Mouse (Mus musculus) forebrain, embryonic 14.5 days (tissue): Measurements from ENCODE around the gene Cit. TPM values are rescaled to one million over a fixed set of nuclear protein-coding genes. Genes with fewer than 3 reads are reported as not detected.

Experiments
- ATAC-seq: fragments of 200-750 bp; cut with Nextera tagmentation; 2 replicates; pipeline ENCODE4 v1.8.0; 2017; ENCODE audit warnings: mild to moderate bottlenecking, moderate library complexity
- DNase-seq: peaks from one replicate; pipeline ENCODE4 v3.0.0-alpha.2; 2015; ENCODE audit warnings: low spot score
- H3K27ac ChIP-seq: fragments of 300-500 bp; sonication (generic); 2 replicates; pipeline ENCODE4 v1.5.1; 2014; ENCODE audit warnings: low read depth, mild to moderate bottlenecking, control low read depth, low read length, moderate library complexity
- H3K27me3 ChIP-seq: fragments of 300-500 bp; sonication (generic); replicated peaks from 2 replicates; pipeline ENCODE4 v1.6.1; 2014; ENCODE audit warnings: low read length, control low read depth, mixed read lengths; ENCODE audit not compliant: control insufficient read depth, insufficient read depth
- H3K36me3 ChIP-seq: fragments of 300-500 bp; sonication (generic); 2 replicates; pipeline ENCODE4 v1.6.1; 2014; ENCODE audit warnings: low read length, control low read depth; ENCODE audit not compliant: control insufficient read depth, insufficient read depth
- H3K4me1 ChIP-seq: fragments of 300-500 bp; sonication (generic); 2 replicates; pipeline ENCODE4 v1.6.1; 2014; ENCODE audit warnings: antibody characterized with exemption, low read length, control low read depth; ENCODE audit not compliant: control insufficient read depth, insufficient read depth
- H3K4me2 ChIP-seq: fragments of 300-500 bp; sonication (generic); 2 replicates; pipeline ENCODE4 v1.6.1; 2014; ENCODE audit warnings: mild to moderate bottlenecking, control low read depth, low read length
- H3K4me3 ChIP-seq: fragments of 300-500 bp; sonication (generic); 2 replicates; pipeline ENCODE4 v1.5.1; 2014; ENCODE audit warnings: low read depth, low read length, control low read depth
- H3K9ac ChIP-seq: fragments of 300-500 bp; sonication (generic); 2 replicates; pipeline ENCODE4 v1.6.1; 2014; ENCODE audit warnings: mild to moderate bottlenecking, low read length, control low read depth, moderate library complexity
- H3K9me3 ChIP-seq: fragments of 300-500 bp; sonication (generic); replicated peaks from 2 replicates; pipeline ENCODE4 v1.6.1; 2016; ENCODE audit warnings: low read length, control low read depth, mixed read lengths; ENCODE audit not compliant: control insufficient read depth
- WGBS: fragments of 180-500 bp; shearing (Covaris S2); extraction: QIAGEN DNeasy Blood & Tissue Kit; methylation state at CpG from one replicate; pipeline ENCODE4 v1.1.7; 2014; 5-methylcytosine and 5-hydroxymethylcytosine counted together
- polyA plus RNA-seq: library from polyadenylated mRNA; unstranded; fragments of >200 nt; fragmentation: Nextera tagmentation; extraction: Ambion mirVana; gene quantifications from 2 replicates; pipeline ENCODE4 v1.2.1, GENCODE M21; 2014

Cit gene
- polyA plus RNA-seq, 1 experiment from 2014 or later = 9.1 TPM

- no peak for DNase-seq
- H3K9me3 ChIP-seq = no peaks in the 10 kb centered on the region
- H3K4me2 ChIP-seq = no peak overlapping the region
- H3K27me3 ChIP-seq = no peaks in the 10 kb centered on the region
- H3K27ac ChIP-seq = no peak overlapping the region
- WGBS = 87% methylated on average over 8 of the region's 8 CpGs
- no peak overlapping the region for H3K4me3 ChIP-seq
- no peak for ATAC-seq
- H3K36me3 ChIP-seq = peaks cover 10% of the 10 kb centered on the region
- H3K4me1 ChIP-seq = peaks cover 9% of the 10 kb centered on the region
- H3K9ac ChIP-seq = no peak overlapping the region
Measured at GRCm38 (mm10) chr5:115847166-115847565, 2.1 kb downstream of the Cit start.

DNA sequence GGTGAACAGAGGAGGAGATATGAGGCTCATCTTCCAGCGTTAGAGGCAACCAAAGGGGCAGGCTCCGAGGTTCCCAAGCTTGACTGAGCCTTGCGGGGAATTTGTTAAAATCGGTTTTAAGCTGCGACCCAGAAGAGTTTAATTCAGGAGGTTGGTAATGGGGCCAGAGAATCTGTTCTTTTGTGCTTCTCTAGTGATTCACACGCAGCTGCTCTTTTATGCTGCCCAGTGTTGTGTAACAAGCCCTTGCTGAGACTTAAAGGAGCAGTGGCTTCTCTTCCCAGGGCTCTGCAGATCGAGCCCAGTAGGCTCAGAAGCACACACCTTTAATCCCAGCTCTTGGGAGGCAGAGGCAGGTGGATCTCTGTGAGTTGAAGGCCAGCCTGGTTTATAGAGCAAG, 3.4 kb downstream of the Cit start:
- peaks cover 9% of the 10 kb centered on the region for H3K4me1 ChIP-seq
- H3K4me3 ChIP-seq = no peak overlapping the region
- H3K4me2 ChIP-seq = peak overlapping the region; percentile 19; the same call in 1 of the 2 replicates
- H3K9me3 ChIP-seq = no peaks in the 10 kb centered on the region
- peak overlapping the region; percentile 52; the same call in 1 of the 2 replicates for H3K27ac ChIP-seq
- ATAC-seq (no peak), DNase-seq (peak; percentile 65)
- WGBS = 27% methylated on average over 7 of the region's 7 CpGs
- no peaks in the 10 kb centered on the region for H3K27me3 ChIP-seq
- no peak overlapping the region for H3K9ac ChIP-seq
- H3K36me3 ChIP-seq = peaks cover 15% of the 10 kb centered on the region

DNA sequence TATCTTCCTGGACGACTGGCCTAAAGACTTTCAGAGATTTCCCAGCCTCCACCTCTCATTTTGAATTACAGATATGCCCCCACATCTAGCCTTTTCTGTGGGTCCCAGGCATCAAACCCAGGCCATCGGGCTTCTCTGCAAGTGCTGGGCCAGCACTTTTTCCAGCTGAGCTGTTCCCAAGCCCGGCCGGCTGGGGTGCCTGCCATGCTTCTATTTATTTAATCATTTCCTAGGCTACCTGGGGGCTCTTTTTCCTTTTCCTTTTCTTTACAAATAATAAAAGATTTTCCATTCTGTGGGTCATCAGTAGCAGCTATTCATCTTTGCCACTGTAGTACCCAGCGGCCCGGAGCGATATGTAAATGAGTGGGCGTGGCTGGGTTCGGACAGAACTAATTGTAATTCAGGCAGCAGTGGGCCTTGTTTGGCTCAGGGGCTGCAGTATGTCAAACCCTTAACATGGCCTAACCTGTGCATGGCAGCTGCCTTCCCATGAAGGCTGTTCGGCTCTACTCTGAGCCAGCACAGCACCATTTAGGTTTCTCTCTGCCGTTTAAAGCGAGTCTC, 4.3 kb downstream of the Cit start:
- ATAC-seq = no peak
- peak; percentile 35 for DNase-seq
- H3K27me3 ChIP-seq = no peaks in the 10 kb centered on the region
- no peak overlapping the region for H3K4me3 ChIP-seq
- 42% methylated on average over 12 of the region's 12 CpGs for WGBS
- H3K4me1 ChIP-seq = peaks cover 8% of the 10 kb centered on the region
- no peaks in the 10 kb centered on the region for H3K9me3 ChIP-seq
- H3K27ac ChIP-seq = no peak overlapping the region
- no peak overlapping the region for H3K4me2 ChIP-seq
- no peak overlapping the region for H3K9ac ChIP-seq
- peaks cover 17% of the 10 kb centered on the region for H3K36me3 ChIP-seq

- ATAC-seq = no peak
- Histone ChIP-seq H3K9ac (no peak overlapping the region), H3K27ac (no peak overlapping the region), H3K9me3 (no peaks in the 10 kb centered on the region), H3K4me3 (no peak overlapping the region), H3K4me1 (peaks cover 5% of the 10 kb centered on the region), H3K4me2 (no peak overlapping the region), H3K27me3 (no peaks in the 10 kb centered on the region), H3K36me3 (peaks cover 18% of the 10 kb centered on the region)
- DNase-seq = no peak
- WGBS = 93% methylated on average over 17 of the region's 17 CpGs
Measured at GRCm38 (mm10) chr5:115850250-115851028, 5.4 kb downstream of the Cit start.

- WGBS = 91% methylated on average over 13 of the region's 13 CpGs
- Histone ChIP-seq H3K27ac (no peak overlapping the region), H3K9ac (no peak overlapping the region), H3K27me3 (no peaks in the 10 kb centered on the region), H3K4me1 (peaks cover 2% of the 10 kb centered on the region), H3K36me3 (peaks cover 21% of the 10 kb centered on the region), H3K9me3 (no peaks in the 10 kb centered on the region), H3K4me3 (no peak overlapping the region), H3K4me2 (no peak overlapping the region)
- ATAC-seq (no peak), DNase-seq (no peak)
Measured at GRCm38 (mm10) chr5:115851029-115851365, 5.9 kb downstream of the Cit start.

GRCm38 (mm10) chr5:115852431-115852830, 7.4 kb downstream of the Cit start:
- Histone ChIP-seq H3K4me3 (no peak overlapping the region), H3K9me3 (no peaks in the 10 kb centered on the region), H3K9ac (no peak overlapping the region), H3K4me2 (no peak overlapping the region), H3K36me3 (peaks cover 23% of the 10 kb centered on the region), H3K27me3 (no peaks in the 10 kb centered on the region), H3K27ac (no peak overlapping the region), H3K4me1 (no peaks in the 10 kb centered on the region)
- no peak for ATAC-seq
- WGBS = 91% methylated on average over 4 of the region's 4 CpGs
- no peak for DNase-seq

- Histone ChIP-seq H3K4me1 (no peaks in the 10 kb centered on the region), H3K9me3 (no peaks in the 10 kb centered on the region)
- 83% methylated on average over 9 of the region's 9 CpGs for whole genome bisulfite sequencing
Measured at GRCm38 (mm10) chr5:115853691-115854090, 8.6 kb downstream of the Cit start.

GRCm38 (mm10) chr5:115854370-115854769, 9.3 kb downstream of the Cit start:
- no peak overlapping the region for H3K27ac ChIP-seq
- no peak for DNase-seq
- peaks cover 26% of the 10 kb centered on the region for H3K36me3 ChIP-seq
- H3K9ac ChIP-seq = no peak overlapping the region
- no peak for ATAC-seq
- no peaks in the 10 kb centered on the region for H3K4me1 ChIP-seq
- no peak overlapping the region for H3K4me3 ChIP-seq
- H3K4me2 ChIP-seq = no peak overlapping the region
- WGBS = 89% methylated on average over 9 of the region's 12 CpGs
- H3K9me3 ChIP-seq = no peaks in the 10 kb centered on the region
- no peaks in the 10 kb centered on the region for H3K27me3 ChIP-seq

More at GRCm38 (mm10) chr5:115853691-115854090, 8.6 kb downstream of the Cit start:
- Histone ChIP-seq H3K27me3 (no peaks in the 10 kb centered on the region), H3K4me2 (no peak overlapping the region), H3K4me3 (no peak overlapping the region), H3K9ac (no peak overlapping the region), H3K36me3 (peaks cover 26% of the 10 kb centered on the region), H3K27ac (no peak overlapping the region)
- DNase-seq (no peak), ATAC-seq (no peak)

- ATAC-seq = no peak
- 85% methylated on average over 6 of the region's 6 CpGs for WGBS
Measured at GRCm38 (mm10) chr5:115858652-115859051, 13.6 kb downstream of the Cit start.

More at GRCm38 (mm10) chr5:115858652-115859051, 13.6 kb downstream of the Cit start:
- Histone ChIP-seq H3K4me3 (no peak overlapping the region), H3K4me2 (no peak overlapping the region), H3K27ac (no peak overlapping the region), H3K27me3 (no peaks in the 10 kb centered on the region), H3K9me3 (no peaks in the 10 kb centered on the region), H3K36me3 (peaks cover 27% of the 10 kb centered on the region), H3K9ac (no peak overlapping the region), H3K4me1 (no peaks in the 10 kb centered on the region)
- DNase-seq = no peak
